Mouse (Mus musculus) lung, adult 18-20 months (tissue): Measurements from ENCODE around the gene A630076J17Rik.
A peak's percentile ranks its signal among the peaks of the same experiment; 100 is the strongest.

ENCODE experiments used
- DNase-seq, 2 experiments: peaks; one replicate each; pipeline ENCODE4 v3.0.0; 2022; ENCODE audit warnings: mixed read lengths in 2 of 2

The A630076J17Rik gene

DNA sequence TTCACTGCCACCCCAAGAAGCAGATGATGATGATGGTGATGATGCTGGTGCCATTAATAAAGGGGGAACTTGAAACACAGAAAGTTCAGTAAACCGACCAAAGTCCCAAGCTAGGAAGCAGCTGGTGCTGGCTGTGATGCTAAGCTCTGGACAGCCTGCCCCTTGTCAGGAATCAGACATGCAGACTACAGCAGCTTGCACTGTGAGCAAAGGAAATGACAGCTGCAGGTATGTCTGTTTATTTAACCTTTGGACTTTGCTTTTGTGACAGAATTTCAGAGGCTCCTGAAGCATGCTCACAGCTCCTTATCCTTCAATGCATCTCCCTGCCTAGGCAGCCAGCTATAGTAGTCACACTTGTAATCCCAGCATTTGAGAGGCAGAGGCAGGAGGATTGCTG, at the start of gene A630076J17Rik:
TSS of gene A630076J17Rik (plus strand) at position 88 of the 400 bp plus-strand sequence.
- DNase-seq, result no peak

DNA sequence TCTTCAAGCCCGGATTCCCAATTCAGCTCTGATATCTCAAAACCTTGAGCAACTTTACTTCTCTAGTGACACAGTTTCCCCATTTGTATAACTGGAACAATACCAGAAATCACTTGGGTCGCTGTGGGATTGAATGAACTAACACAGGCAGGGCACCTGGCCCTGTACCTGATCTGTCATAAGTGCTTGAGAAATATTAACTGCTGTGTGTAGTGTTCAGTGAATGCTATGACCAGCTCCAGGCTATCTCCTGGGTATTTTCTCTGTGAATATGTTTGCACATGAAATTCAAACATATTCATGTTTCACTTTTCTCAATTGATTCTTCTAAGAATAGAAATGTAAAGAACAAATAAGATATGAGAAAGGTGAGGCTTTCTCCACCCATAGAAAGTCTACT, 49.6 kb upstream of the A630076J17Rik start:
- DNase-seq, result no peak

DNA sequence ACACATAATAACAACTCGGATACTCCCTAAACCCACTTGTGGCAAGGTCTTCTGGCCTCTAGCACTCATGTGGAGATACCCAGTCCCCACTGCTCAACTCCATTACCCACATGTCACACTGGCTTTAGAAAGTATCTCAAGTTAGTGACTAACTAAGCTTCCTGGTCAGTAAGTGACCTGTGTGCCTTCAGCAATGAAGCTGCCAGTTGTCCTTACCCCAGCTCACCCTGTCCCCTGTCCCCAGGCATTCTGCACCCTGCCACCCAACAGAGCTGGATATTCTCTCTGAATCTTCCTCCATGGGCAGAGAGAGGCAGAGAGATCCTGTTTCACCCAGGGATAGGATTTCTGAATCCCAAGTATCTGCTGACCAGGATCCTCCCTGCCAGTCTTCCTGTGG, 47.7 kb upstream of the A630076J17Rik start, which contains the start of gene Kcna10:
TSS of gene Kcna10 (plus strand) at position 301 of the 400 bp plus-strand sequence.
- no peak for DNase-seq

DNA sequence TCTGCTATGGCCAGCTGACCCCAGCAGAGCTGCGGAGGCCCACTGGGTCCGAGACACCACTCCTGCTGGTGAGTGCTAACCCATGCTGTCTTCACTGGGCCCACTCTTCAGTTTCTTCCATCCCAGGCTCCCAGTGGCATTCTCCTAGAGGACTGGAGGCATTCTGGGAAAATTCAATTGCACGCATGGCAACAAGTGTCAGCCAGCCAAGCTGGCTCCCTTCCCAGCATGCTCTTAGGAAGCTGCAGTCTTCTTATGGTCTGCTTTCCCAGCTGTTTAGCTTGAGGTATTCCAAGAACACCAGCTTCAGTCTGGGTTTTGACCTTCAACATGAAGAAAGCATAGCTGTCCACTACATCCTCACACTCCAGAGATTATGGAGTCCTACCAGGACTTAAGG, 47.2 kb upstream of the A630076J17Rik start:
- DNase-seq, result no peak

DNA sequence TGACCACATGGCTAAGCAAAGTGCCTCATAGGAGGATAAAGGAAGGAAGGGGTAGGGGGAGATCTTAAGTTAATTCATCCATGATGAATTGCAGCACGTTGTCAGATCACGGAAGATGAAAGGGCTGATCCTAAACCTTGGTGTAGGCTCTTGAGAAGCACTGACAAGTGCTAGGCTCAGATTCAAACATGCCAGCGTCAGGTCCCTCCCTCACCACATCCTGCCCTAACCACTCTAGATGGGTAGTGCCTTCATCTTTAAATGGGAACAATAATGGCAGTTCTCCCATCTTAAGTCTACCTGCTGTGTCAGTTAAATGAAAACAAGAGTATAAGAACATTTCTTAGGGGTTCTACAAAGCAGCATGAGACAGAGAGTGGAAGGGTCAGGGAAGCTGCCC, 44.8 kb upstream of the A630076J17Rik start:
- DNase-seq, result no peak

DNA sequence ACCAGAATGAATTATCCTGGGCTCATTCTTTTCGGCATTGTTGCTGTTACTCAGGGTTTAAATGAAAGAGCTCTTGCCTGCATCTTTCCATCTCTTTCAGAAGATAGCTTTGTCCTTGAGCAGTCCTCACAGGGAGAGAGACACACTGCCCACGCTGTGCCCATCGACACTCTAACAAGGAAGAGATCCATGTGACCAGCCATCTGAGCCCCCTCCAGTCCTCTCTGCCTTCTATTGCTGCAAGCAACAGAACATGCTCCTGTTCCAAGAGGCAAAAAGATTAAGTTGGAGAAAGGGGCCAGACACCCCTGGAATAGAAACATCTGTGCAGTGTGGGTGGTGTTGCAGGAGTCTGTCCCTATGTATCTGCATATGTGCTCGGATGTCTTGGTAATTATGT, 43.4 kb upstream of the A630076J17Rik start:
- no peak for DNase-seq

DNA sequence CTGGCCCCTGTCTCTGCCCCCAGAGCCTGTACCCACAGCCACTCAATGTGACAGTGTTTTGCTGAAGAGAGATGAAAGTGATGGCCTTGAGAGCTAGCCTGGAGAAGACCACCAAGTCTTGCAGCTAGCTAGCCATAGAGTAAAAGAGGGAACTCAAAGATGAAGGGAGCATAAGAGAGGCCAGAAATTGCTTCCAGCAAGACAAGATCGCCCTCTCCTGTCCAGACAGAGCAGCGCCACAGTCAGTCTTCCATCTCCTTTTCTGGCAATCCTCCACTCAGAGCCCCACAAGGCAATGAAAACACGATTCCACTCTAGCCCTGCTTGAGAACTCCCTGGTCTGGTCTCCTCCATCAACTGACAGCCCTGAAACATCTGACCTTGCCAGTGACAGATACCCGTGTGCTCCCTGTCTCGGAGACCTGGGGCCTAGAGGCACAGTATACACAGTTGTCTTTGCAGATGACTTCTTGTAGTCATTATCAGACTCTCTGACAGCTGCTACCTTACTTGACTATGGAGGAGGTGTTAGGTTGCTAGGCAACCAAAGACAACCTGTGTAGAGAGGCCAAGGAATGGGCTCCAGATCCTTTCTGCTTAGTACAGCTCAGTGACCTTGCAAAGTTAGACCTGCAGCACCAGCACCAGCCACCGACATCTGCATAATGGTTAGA, 42.1 kb upstream of the A630076J17Rik start:
- no peak for DNase-seq

DNA sequence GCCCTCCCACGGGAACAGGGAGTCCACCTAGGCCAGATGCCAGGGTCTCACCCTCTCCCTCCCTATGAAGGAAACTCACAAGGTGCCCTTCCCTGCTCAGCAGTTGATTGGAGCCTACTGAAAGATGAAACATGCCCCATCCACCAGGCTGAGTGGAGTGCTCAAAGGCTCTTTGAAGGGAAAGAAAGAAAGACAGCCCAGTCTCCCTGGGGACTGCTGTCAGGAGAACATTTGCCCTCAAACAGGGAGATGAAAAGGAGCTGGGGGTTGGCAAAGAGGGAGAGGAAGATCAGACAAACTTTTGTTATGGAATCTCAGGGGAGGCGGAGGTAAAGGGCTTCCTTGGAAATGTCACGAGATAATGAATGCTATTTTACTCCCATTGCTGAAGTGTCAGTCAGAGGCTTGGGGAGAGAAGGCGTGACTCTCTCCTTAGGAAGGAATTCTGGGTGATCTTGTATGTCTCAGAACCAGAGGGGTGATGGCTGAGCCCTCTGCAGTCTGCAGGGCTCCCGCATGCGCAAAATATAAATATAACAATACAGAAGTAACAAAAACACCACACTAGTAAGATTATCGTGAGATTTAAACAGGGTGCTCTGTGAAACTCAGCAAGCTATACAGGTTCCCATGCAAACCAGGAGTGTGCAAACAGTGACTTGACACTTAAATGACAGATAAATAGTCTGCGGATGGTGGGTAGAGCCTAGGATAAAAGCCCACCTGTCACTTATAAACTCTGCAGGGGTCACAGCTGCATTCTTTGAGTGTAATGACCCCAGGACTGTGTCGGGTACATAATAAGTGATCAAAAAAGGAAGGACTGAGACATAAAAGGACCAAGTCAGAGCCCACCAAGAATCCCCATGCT, 28.9 kb upstream of the A630076J17Rik start:
- DNase-seq, result no peak

DNA sequence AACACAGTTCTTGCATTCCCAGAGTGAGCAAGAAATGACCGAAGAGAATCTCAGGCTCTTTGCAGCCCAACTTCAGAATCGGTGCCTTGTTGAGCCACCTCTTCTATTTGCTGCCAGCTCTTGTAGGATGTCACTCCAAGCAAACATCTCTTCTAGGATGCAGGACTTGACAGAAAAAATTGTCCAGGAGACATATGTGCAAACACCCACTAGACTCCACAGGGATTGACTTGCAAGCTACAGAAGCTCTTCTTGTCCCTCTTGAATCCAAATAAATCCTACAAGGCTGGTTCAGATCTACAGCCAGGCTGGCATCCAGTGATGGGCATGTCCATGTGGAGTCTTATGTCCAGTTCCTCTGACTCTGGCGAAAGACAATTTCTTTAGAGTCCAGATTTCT, 26.0 kb upstream of the A630076J17Rik start:
- no peak for DNase-seq

DNA sequence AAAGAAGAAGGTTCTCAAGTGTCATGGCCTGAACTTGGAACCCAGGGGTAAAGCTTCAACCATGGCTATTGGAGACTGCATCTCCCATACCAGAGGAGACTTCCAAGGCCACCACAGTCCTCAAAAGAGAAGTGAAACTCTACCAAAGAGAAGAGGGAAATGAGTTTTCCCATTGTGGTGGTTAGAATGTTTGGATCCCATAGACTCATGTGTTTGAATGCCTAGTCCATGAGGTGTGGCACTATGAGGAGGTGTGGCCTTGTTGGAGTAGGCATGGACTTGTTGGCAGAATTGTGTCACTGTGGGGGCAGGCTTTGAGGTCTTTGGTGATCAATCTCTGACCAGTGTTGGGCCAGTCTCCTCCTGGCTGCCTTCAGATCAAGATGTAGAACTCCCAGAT, 25.2 kb upstream of the A630076J17Rik start:
- no peak for DNase-seq

DNA sequence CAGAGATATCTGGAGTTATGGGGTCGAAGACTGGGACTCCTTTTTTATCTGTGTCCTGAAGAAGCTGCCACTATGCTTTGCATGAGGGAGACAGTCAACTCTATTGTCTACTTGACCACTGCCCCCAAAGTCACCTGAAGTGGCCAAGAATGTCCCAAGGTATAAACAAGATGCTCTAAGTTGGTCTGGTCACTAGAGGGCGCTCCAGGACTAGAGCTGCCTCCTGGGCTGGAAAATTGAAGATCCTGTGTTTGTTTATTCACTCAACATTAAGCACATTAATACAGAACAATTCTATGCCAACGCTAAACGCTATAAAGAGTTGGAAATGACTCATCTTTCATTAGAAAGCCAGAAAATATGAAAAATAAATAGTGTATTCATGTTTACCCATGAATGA, 24.4 kb upstream of the A630076J17Rik start:
- peak; percentile 42 to 61 for DNase-seq

DNA sequence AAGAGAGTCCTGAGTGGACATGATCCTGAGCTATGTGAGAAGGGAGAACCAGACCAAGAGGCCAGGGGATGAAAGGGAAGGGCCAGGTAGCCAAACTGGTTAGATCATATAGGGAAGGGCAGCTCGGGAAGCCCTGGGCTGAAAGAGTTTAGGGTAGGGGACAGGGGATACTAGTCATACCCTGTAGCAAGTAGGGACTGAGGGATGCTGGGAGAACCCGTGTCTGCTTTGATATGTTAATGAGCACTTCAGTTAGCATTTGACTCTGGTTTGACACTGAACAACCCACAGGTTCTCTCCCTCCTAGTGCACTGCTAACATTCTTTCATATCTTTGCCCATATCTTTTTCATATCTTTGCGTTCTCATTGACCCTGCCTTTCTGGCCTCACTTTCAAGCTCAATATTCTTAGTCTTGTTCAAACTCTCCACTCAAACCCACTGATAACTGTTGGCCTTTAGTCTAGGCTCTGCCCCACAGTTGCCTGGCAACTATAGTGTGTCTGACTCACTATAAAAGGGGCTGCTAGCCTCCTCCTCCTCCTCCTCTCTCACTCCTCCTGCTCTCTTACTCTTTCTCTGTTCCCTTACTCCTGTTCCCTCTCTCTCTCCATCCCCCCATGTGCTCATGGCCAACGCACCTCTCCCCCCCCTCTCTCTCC, 23.8 kb upstream of the A630076J17Rik start:
- DNase-seq, result no peak

DNA sequence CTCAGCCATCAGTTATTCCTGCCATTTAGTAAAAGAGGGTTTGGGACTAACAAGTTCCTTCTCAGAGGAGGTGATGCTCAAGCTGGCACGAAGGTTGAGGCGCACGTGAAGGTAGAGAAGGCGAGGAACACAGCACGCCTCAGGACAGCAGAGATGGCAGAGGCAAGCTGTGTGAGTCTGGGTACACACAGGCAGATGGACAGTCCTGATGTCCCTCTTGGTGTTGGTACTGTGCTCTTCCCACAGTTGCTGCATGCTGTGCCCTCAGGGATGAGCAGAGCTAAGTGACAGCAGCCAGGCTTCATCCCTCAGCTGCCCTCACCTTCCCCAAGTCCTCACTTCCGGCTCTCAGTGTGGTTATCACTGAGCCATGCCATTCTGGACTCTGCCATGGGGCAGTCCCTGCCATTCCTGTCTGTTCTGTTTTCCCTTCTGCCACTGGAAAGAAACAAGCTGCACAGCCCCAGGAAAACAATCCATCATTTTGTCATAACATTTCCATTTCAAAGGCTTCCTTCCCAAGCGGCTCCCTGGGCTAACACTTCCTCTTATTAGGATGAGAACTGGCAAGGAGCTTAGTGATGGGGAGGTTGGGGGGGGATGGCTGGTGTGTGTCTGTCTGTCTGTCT, 22.7 kb upstream of the A630076J17Rik start:
- DNase-seq, result no peak

DNA sequence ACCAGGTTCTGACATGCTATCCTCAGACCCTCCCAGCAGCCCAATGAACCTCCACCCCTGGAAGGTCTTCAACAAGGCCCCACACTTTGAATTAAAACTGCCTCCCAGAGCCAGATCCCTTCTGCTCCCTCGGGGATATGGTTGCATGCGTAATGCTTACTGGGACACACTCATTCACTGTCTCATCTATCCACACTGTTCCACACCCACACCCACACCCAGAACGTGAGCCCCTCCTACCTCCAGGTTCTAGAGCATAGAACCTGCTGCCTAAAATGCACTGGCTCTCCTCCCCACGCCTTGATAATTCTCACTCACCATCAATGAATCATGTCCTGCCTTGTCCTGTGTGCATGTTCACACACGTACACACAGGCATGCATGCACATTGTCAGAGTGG, 15.8 kb upstream of the A630076J17Rik start:
- DNase-seq, result no peak

DNA sequence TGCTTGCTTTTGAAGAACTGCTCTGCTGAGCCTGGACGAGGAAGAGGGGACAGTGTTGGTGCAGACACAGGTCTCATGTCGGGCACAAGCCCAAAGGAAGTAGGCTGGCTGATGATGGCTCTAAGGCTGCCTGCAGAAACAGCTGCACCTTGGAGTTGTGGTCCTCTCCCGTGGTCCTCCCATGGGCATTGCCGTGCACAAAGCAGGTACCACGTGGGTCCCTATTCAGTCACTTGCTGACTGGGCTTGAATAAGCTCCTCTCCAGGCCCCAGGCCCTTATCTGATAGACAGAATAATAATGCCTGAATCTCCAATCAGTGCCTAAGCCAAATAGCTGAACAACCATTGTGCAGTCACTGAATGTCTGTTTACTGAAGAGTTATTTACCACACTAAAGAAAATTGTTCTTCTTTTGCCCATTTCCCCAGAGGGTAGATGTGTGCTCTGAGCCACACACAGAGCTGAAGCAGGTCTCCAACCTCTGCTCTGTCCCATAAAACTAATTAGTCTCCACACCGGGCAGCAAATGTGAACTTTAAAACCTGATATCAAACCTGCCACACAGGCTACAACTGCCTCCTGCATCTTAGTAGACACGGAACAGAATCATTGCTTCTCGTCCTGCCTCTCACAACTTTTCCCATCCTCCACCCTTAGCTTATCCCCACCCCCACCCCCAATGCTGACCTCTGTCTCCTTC, 13.9 kb upstream of the A630076J17Rik start:
- DNase-seq, result no peak

DNA sequence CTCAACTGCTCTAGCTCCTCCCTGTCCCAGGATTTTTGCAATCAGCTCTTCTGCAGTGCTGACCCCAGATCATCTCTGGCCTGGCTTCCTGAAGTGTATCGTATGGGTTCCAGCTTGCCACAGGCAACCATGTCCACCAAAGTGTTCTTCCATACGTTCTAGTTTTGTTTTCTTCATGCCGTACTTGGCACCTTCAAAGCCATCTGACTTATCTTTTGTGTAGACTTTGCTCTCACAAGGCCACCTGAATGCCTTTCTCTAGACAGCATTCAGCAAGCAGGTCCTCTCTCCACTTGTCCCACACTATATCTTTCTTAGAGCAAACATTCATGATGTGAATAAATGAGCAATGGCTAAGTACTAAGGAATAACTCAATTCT, 13.3 kb upstream of the A630076J17Rik start:
- no peak for DNase-seq

DNA sequence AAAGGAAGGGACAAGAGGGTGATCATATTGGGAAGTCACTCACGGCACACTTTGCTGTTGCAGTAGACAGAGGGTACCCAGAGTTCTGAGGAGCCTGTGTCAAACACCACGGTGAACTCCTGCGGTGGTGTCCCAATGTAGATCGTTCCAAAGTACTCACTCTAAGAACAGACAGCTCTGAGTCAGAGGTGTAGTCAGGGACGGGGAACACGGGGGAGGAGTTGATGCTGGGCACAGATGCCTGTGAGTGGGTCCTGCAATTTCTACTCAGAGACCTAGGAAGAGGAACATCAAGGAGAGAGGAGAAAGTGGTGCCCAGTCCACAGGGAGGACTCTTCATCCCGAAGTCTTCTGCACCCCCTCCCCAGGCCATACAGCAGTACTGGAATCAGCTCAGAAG, 11.8 kb upstream of the A630076J17Rik start:
- no peak for DNase-seq

DNA sequence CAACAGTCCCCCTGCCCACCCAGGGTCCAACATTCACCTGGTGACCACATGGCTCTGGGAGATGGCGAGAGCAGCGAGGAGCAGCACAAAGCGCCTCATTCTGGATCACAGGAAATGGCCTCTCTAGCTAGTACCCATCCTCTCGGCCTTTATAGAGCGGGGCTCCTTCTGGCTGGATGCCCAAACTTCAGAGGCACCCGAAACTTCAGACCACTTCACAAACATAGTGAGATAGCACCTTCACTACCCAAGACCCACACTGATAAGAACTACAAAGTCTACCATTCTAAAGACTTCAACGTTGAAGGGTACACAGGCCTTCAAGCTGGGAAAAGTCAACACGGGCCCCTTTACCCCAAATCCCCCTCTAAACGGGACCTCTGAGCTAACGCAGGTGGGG, 8.8 kb upstream of the A630076J17Rik start, which contains the start of gene Cym:
TSS of gene Cym (minus strand) at position 125 of the 400 bp plus-strand sequence.
- DNase-seq, result no peak

DNA sequence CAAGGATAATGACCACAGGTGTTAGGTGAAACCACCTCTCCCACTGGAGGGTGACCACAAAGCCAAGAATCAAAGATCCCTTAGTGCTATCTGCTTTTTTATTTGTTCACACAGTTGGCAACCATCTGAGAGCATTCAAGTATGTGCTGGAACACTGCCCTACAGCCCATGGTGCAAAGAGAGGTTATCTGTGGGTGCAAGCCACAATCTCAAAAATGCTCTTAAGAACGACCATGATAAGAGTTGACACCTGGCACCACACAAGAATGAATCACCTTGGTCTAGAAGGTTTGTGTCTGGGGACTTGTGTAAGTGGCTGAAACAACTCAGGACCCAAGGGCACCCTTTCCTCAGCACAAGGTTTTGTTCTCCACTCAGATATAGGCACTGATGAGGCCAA, 7.2 kb upstream of the A630076J17Rik start:
- DNase-seq, result peak in 1 of 2 experiments; percentile 24

DNA sequence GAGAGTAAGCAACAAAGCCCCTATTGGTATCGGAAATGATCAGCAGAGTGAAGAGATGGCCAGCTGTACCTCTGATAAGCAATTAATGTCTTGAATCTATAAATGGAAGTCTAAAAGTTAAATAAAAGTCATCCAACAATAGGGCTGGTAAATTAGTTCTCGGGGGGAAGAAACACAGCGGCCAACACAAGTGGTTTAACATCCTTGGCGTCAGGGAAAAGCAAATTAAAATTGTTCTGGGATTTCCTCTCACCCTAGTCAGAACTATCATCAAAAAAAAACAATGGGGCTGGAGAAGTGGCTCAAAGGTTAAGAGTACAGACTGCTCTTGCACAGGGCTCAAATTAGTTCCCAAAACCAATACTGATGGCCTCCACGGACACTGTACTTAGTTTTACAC, 4.6 kb upstream of the A630076J17Rik start:
- no peak for DNase-seq

DNA sequence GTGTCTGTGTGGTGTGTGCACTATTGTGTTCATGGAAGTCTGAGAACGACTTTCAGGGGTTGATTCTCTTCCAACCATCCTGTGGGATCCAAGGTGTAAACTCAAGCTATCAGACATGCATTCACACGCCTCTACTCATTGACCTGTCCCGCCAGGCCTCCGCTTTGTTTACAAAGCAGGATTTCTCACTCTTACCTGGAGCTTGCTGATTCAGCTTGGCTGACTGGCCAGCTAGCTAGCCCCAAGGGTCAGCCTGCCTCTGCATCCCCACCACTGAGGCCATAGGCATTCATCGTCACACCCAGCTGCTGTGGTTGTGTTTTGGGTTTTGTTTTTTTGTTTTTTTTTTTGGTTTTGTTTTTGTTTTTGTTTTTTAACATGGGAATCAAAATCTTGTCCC, 1.2 kb upstream of the A630076J17Rik start:
- DNase-seq, result no peak

DNA sequence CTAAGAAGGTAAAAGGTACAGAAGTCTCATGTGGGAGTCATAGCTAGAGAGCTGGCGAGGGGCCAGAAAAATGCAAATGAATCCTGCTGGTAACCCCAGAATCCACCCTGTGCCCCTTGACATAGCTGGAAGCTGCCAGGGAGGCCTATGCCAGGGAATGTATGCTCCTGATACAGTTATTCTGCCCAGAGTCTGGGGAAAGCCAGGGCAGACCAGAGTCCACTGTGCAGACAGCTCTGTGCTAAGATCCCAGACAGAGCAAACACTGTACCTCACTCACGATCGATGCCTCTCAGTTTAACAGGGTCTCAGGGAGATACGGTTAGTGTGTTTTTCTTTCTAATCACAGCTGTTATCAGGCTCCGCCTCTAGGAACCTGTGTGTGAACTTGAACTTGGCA, 592 bp upstream of the A630076J17Rik start:
- DNase-seq, result no peak
